Mouse (Mus musculus) liver, postnatal 0 days (tissue): ENCODE measurements around the gene Pfkp.

Source experiments
- CTCF ChIP-seq: sonication (generic); IDR thresholded peaks from 2 replicates; pipeline ENCODE4 v1.5.1; 2016; ENCODE audit warnings: antibody characterized with exemption, low read depth
- EP300 ChIP-seq: IDR thresholded peaks from 2 replicates; pipeline ENCODE4 v1.6.1; 2016; ENCODE audit warnings: antibody characterized with exemption, low read depth, mild to moderate bottlenecking

GRCm38 (mm10) chr13:6688790-6689433, 40.3 kb upstream of the Pfkp start:
- TF ChIP-seq CTCF (peak; percentile 44; the same call in 1 of the 2 replicates), EP300 (no peak)
